Mouse (Mus musculus) heart, embryonic 14.5 days (tissue): ENCODE measurements at regions not wholly inside any gene's neighbourhood (a gene's known extent, or its start where the extent isn't known, plus 50 kb on each side); places are given as distances from the start of the nearest gene placed in this dataset.

Experiments
- ATAC-seq: fragments of 200-750 bp; cut with Nextera tagmentation; 2 replicates; pipeline ENCODE4 v1.8.0; 2017; ENCODE audit warnings: low read depth, moderate TSS enrichment; ENCODE audit not compliant: insufficient number of reproducible peaks, insufficient read depth, low FRiP score
- H3K27ac ChIP-seq, 2 experiments: fragments of 200-500 bp in 1 of 2; fragments of 300-500 bp in 1 of 2; sonication (generic) in 1 of 2; replicated peaks in 1 of 2; 2 replicates each; pipeline ENCODE4 v1.5.1; 2012 to 2014; ENCODE audit warnings: low read depth in 2 of 2, low read length in 2 of 2, control low read depth in 1 of 2, mild to moderate bottlenecking in 1 of 2, mixed read lengths in 1 of 2; ENCODE audit not compliant: control insufficient read depth in 1 of 2, insufficient read depth in 1 of 2
- H3K27me3 ChIP-seq: fragments of 300-500 bp; sonication (generic); 2 replicates; pipeline ENCODE4 v1.6.1; 2014; ENCODE audit warnings: mild to moderate bottlenecking, low read length, control low read depth; ENCODE audit not compliant: control insufficient read depth, insufficient read depth
- H3K36me3 ChIP-seq: fragments of 300-500 bp; sonication (generic); 2 replicates; pipeline ENCODE4 v1.6.1; 2014; ENCODE audit warnings: mild to moderate bottlenecking, control low read depth, low read length, mixed read lengths; ENCODE audit not compliant: control insufficient read depth, insufficient read depth
- H3K4me1 ChIP-seq, 2 experiments: fragments of 200-500 bp in 1 of 2; fragments of 300-500 bp in 1 of 2; sonication (generic) in 1 of 2; 2 replicates each; pipeline ENCODE4 v1.6.1; 2012 to 2014; ENCODE audit warnings: low read length in 2 of 2, control low read depth in 1 of 2, mixed read lengths in 1 of 2; ENCODE audit not compliant: control insufficient read depth in 2 of 2, insufficient read depth in 2 of 2
- H3K4me2 ChIP-seq: fragments of 300-500 bp; sonication (generic); 2 replicates; pipeline ENCODE4 v1.6.1; 2014; ENCODE audit warnings: mild to moderate bottlenecking, low read length
- H3K4me3 ChIP-seq, 2 experiments: fragments of 200-500 bp in 1 of 2; fragments of 300-500 bp in 1 of 2; sonication (generic) in 1 of 2; 2 replicates each; pipeline ENCODE4 v1.5.1; 2012 to 2014; ENCODE audit warnings: low read length in 2 of 2, mild to moderate bottlenecking in 2 of 2, control low read depth in 1 of 2, low read depth in 1 of 2, moderate library complexity in 1 of 2; ENCODE audit not compliant: control insufficient read depth in 1 of 2, insufficient read depth in 1 of 2
- H3K9ac ChIP-seq: fragments of 300-500 bp; sonication (generic); 2 replicates; pipeline ENCODE4 v1.6.1; 2014; ENCODE audit warnings: mild to moderate bottlenecking, low read length
- H3K9me3 ChIP-seq: fragments of 300-500 bp; sonication (generic); 2 replicates; pipeline ENCODE4 v1.6.1; 2016; ENCODE audit warnings: low read length, control low read depth; ENCODE audit not compliant: control insufficient read depth
- WGBS: fragments of 180-500 bp; shearing (Covaris S2); extraction: QIAGEN DNeasy Blood & Tissue Kit; methylation state at CpG from one replicate; pipeline ENCODE4 v1.1.7; 2014; 5-methylcytosine and 5-hydroxymethylcytosine counted together

GRCm38 (mm10) chr13:4992876-4993275 lies 383.9 kb upstream of the Akr1e1 start:
- Histone ChIP-seq H3K27ac (no peak overlapping the region), H3K4me1 (no peaks in the 10 kb centered on the region), H3K4me2 (no peak overlapping the region), H3K27me3 (no peaks in the 10 kb centered on the region), H3K9ac (no peak overlapping the region), H3K4me3 (no peak overlapping the region), H3K9me3 (no peaks in the 10 kb centered on the region), H3K36me3 (no peaks in the 10 kb centered on the region)
- ATAC-seq = no peak
- WGBS = 50% methylated on average over 1 of the region's 1 CpGs

DNA sequence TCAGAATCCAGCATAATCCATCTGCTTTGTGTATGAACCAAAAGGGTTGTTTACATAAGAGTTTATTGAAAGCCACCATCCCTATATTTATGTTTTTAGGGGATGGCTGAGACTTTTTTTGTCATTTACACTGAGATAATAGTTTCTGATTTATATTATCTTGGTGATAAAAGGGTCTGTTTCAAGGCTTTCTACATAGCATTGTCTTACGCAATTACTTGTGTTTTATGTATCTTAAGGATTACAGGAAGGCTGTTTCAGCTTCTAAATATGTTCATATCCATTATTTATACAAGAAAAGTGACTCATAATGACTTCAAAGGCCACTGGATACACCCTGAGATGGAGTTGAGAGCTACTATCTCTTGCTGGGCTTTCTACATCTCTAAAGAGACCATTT lies 399.3 kb upstream of the Akr1e1 start:
- H3K27me3 ChIP-seq = no peaks in the 10 kb centered on the region
- no peak overlapping the region for H3K4me3 ChIP-seq
- H3K36me3 ChIP-seq = no peaks in the 10 kb centered on the region
- H3K4me2 ChIP-seq = no peak overlapping the region
- H3K9ac ChIP-seq = no peak overlapping the region
- H3K9me3 ChIP-seq = no peaks in the 10 kb centered on the region
- no peak for ATAC-seq
- H3K4me1 ChIP-seq = 0 out of 4 replicates have a peak, but pooled peaks cover 0 to 4% of the 10 kb centered on the region in 2 experiments
- WGBS = 89% methylated on average over 1 of the region's 1 CpGs
- H3K27ac ChIP-seq = no peak overlapping the region

DNA sequence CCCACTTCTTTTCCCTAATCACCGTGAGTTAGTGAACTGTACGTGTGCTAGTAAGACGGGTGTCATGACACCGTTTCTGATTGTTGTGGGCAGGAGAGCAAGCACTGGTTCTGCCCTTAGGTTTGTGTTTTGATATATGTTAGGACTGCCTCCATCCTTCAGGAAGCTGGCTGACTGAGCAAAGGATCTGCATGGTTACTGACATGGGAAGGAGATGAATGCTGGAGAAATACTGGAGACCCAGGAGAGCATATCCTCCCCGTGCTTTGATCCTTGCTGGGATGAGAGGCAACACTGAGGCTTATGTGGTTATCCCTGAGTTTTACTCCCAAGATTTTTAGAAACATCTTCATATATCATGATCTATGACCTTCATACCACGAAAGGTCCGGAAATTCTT lies 413.5 kb upstream of the Akr1e1 start:
- Histone ChIP-seq H3K4me1 (no peaks in the 10 kb centered on the region), H3K9me3 (no peaks in the 10 kb centered on the region), H3K27ac (no peak overlapping the region), H3K27me3 (no peaks in the 10 kb centered on the region), H3K4me2 (no peak overlapping the region), H3K36me3 (no peaks in the 10 kb centered on the region), H3K9ac (no peak overlapping the region), H3K4me3 (no peak overlapping the region)
- WGBS = 86% methylated on average over 7 of the region's 7 CpGs
- ATAC-seq = no peak

- ATAC-seq = no peak
- Histone ChIP-seq H3K27ac (no peak overlapping the region), H3K36me3 (no peaks in the 10 kb centered on the region)
These were observed 450.9 kb upstream of the Akr1e1 start for GRCm38 (mm10) chr13:5059859-5060258.

GRCm38 (mm10) chr13:5060462-5060861 lies 451.5 kb upstream of the Akr1e1 start:
- WGBS = 33% methylated on average over 2 of the region's 2 CpGs
- no peak overlapping the region for H3K4me3 ChIP-seq
- H3K27ac ChIP-seq = no peak overlapping the region
- no peak overlapping the region for H3K4me2 ChIP-seq
- ATAC-seq = no peak
- H3K27me3 ChIP-seq = no peaks in the 10 kb centered on the region
- no peaks in the 10 kb centered on the region for H3K4me1 ChIP-seq
- H3K9ac ChIP-seq = no peak overlapping the region
- no peaks in the 10 kb centered on the region for H3K9me3 ChIP-seq
- no peaks in the 10 kb centered on the region for H3K36me3 ChIP-seq

More at GRCm38 (mm10) chr13:5059859-5060258, 450.9 kb upstream of the Akr1e1 start:
- no peaks in the 10 kb centered on the region for H3K4me1 ChIP-seq
- WGBS = 66% methylated on average over 2 of the region's 2 CpGs
- no peak overlapping the region for H3K9ac ChIP-seq
- no peak overlapping the region for H3K4me3 ChIP-seq
- H3K27me3 ChIP-seq = no peaks in the 10 kb centered on the region
- no peaks in the 10 kb centered on the region for H3K9me3 ChIP-seq
- no peak overlapping the region for H3K4me2 ChIP-seq

DNA sequence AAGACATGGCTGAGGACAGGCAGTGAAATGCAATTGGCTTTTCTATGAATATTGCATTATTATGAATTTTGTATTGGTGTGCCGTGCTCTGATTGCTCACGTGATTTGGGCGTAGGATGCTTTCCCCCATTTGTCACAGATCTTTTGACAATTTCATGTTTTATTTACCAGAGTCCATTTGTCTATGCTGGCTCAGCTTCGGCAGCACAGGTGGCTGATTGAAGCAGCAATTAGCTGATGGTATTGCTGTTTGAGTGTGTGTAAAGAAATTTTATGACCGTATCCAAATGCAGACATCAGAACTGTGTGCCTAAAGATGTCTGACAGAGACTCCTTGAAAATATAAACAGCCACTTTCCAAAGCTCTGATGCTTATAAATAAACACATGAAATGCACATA lies 498.5 kb upstream of the Akr1e1 start:
- no peak overlapping the region for H3K27ac ChIP-seq
- no peak overlapping the region for H3K4me3 ChIP-seq
- H3K4me2 ChIP-seq = no peak overlapping the region
- 86% methylated on average over 5 of the region's 5 CpGs for WGBS
- H3K27me3 ChIP-seq = no peaks in the 10 kb centered on the region
- no peaks in the 10 kb centered on the region for H3K4me1 ChIP-seq
- H3K36me3 ChIP-seq = no peaks in the 10 kb centered on the region
- H3K9ac ChIP-seq = no peak overlapping the region
- no peaks in the 10 kb centered on the region for H3K9me3 ChIP-seq
- no peak for ATAC-seq

- H3K27me3 ChIP-seq = no peaks in the 10 kb centered on the region
- H3K4me2 ChIP-seq = no peak overlapping the region
- no peaks in the 10 kb centered on the region for H3K4me1 ChIP-seq
- no peak overlapping the region for H3K9ac ChIP-seq
- H3K36me3 ChIP-seq = no peaks in the 10 kb centered on the region
- no peak for ATAC-seq
- no peaks in the 10 kb centered on the region for H3K9me3 ChIP-seq
- WGBS = 84% methylated on average over 3 of the region's 3 CpGs
- no peak overlapping the region for H3K4me3 ChIP-seq
- H3K27ac ChIP-seq = no peak overlapping the region
These were observed 545.9 kb upstream of the Akr1e1 start for GRCm38 (mm10) chr13:5154911-5155310.

DNA sequence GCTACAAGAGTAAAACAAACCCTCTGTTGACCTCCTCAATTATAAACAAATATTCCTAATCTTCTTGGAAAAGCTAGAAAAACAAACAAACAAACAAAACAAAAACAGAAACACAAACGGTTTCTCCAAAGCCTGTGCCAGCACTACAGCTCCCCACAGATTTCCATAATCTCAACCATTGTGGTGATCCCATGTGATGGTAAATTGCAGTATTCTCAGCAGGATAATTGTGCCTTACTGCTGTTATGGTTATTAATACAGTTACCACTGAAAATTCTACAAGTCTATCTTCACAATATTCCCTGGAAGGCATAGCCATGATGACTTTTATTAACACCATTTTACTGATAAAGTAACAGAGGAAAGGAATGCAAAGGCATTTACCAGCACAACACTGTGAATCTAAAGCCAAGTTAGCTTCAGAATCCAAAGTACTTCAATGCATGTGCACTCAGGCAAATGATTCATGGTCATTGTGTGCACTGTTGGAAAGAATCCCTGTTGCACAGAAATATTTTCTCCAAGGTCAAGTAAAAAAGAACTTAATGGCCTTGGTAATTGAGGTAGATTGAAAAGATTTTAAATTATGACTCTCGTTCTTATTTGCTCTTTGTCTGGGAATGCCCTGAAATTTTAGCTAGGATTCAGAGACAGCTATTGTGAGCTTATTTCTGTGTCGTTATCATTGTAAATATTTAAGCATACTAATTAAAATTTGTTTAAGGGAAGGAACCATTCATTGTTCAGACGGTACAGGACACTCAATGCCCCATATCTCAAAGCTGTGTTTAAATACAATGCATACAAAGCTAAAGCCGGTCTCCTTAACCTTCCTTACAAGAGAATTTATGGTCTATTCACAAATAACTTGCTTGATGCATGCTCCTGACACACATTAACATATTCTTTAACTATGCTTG lies 551.1 kb upstream of the Akr1e1 start:
- no peaks in the 10 kb centered on the region for H3K27me3 ChIP-seq
- no peaks in the 10 kb centered on the region for H3K4me1 ChIP-seq
- H3K9me3 ChIP-seq = no peaks in the 10 kb centered on the region
- no peaks in the 10 kb centered on the region for H3K36me3 ChIP-seq
- no peak overlapping the region for H3K4me2 ChIP-seq
- no peak for ATAC-seq
- H3K9ac ChIP-seq = no peak overlapping the region
- H3K27ac ChIP-seq = no peak overlapping the region
- H3K4me3 ChIP-seq = no peak overlapping the region
- 76% methylated on average over 5 of the region's 5 CpGs for WGBS
